Mouse (Mus musculus) kidney, embryonic 16.5 days (tissue): Measurements from ENCODE around the gene D1Ertd622e. TPM values are rescaled to one million over a fixed set of nuclear protein-coding genes. Genes with fewer than 3 reads are reported as not detected.

Experiments
- ATAC-seq: fragments of 200-750 bp; cut with Nextera tagmentation; 2 replicates; pipeline ENCODE4 v1.8.0; 2017; ENCODE audit warnings: moderate TSS enrichment; ENCODE audit not compliant: low FRiP score, low TSS enrichment
- H3K27ac ChIP-seq: fragments of 300-500 bp; sonication (generic); 2 replicates; pipeline ENCODE4 v1.5.1; 2014; ENCODE audit warnings: low read length
- H3K27me3 ChIP-seq: fragments of 300-500 bp; sonication (generic); 2 replicates; pipeline ENCODE4 v1.6.1; 2014; ENCODE audit warnings: low read length, control low read depth, mixed read lengths; ENCODE audit not compliant: insufficient read depth
- H3K36me3 ChIP-seq: fragments of 300-500 bp; sonication (generic); 2 replicates; pipeline ENCODE4 v1.6.1; 2014; ENCODE audit warnings: low read length, control low read depth, mixed read lengths; ENCODE audit not compliant: insufficient read depth
- H3K4me1 ChIP-seq: fragments of 300-500 bp; sonication (generic); 2 replicates; pipeline ENCODE4 v1.6.1; 2014; ENCODE audit warnings: low read length, control low read depth, mixed read lengths; ENCODE audit not compliant: insufficient read depth
- H3K4me2 ChIP-seq: fragments of 300-500 bp; sonication (generic); replicated peaks from 2 replicates; pipeline ENCODE4 v1.6.1; 2014; ENCODE audit warnings: low read depth, low read length
- H3K4me3 ChIP-seq: fragments of 300-500 bp; sonication (generic); 2 replicates; pipeline ENCODE4 v1.5.1; 2014; ENCODE audit warnings: mild to moderate bottlenecking, low read length
- H3K9ac ChIP-seq: fragments of 300-500 bp; sonication (generic); replicated peaks from 2 replicates; pipeline ENCODE4 v1.6.1; 2014; ENCODE audit warnings: low read length
- H3K9me3 ChIP-seq: fragments of 300-500 bp; sonication (generic); 2 replicates; pipeline ENCODE4 v1.6.1; 2016; ENCODE audit warnings: low read length, control low read depth
- WGBS: fragments of 180-500 bp; shearing (Covaris S2); extraction: QIAGEN DNeasy Blood & Tissue Kit; methylation state at CpG from one replicate; pipeline ENCODE4 v1.1.7; 2014; 5-methylcytosine and 5-hydroxymethylcytosine counted together
- polyA plus RNA-seq: library from polyadenylated mRNA; unstranded; fragments of >200 nt; fragmentation: Nextera tagmentation; extraction: Ambion mirVana; gene quantifications from 2 replicates; pipeline ENCODE4 v1.2.1, GENCODE M21; 2015

D1Ertd622e gene
- polyA plus RNA-seq, 1 experiment from 2014 or later: 24.0 TPM

DNA sequence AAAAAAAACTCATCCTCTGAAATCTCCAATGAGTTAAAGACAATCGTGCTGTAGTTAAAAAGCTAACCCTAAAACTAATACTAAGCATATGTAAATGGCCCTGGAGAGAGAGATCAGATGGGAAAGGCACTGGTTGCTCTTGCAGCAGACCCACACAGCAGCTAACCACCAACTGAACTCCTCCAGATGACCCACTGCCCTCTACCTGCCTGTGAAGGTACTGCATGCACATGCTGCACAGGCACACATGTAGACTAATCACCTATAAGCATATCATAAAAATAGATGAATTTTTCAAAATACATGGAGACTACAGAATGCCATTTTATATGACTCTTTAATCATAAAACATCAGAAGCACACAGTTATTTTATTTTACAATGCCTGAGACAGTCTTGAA is 14.8 kb downstream of the D1Ertd622e start:
- Histone ChIP-seq H3K9ac (no peak overlapping the region), H3K4me1 (peaks cover 5% of the 10 kb centered on the region; the same call in 1 of the 2 replicates), H3K27me3 (no peaks in the 10 kb centered on the region), H3K36me3 (peaks cover 10% of the 10 kb centered on the region; the same call in 1 of the 2 replicates), H3K9me3 (no peaks in the 10 kb centered on the region), H3K4me3 (no peak overlapping the region), H3K27ac (no peak overlapping the region), H3K4me2 (no peak overlapping the region)
- 91% methylated on average over 1 of the region's 1 CpGs for WGBS
- ATAC-seq: no peak

DNA sequence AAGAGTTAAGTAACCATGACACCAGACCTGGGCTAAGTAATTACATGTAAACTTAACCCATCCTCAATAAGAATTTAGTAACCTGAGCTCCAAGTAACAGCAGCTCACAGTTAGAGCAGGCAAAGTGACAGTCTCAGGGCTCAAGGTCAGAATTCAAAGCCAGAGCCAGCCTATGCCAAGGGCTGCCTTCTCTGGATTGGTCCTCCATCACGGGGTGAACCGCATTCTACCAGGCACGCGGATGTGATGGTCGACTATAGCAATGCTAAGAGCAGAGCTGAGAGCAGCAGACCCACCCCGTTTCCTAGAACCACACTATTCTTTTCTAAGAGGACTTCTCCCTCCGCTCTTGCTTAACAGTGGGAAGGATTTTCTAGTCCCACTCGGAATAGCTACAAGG is 27.8 kb downstream of the D1Ertd622e start:
- no peak overlapping the region for H3K4me3 ChIP-seq
- no peaks in the 10 kb centered on the region for H3K27me3 ChIP-seq
- H3K4me1 ChIP-seq: 0 out of 2 replicates have a peak, but pooled peaks cover 3% of the 10 kb centered on the region
- peaks cover 3% of the 10 kb centered on the region for H3K36me3 ChIP-seq
- H3K27ac ChIP-seq: no peak overlapping the region
- ATAC-seq: peak; percentile 49; the same call in 1 of the 2 replicates
- H3K9ac ChIP-seq: no peak overlapping the region
- H3K4me2 ChIP-seq: no peak overlapping the region
- WGBS: 81% methylated on average over 8 of the region's 8 CpGs
- H3K9me3 ChIP-seq: no peaks in the 10 kb centered on the region

DNA sequence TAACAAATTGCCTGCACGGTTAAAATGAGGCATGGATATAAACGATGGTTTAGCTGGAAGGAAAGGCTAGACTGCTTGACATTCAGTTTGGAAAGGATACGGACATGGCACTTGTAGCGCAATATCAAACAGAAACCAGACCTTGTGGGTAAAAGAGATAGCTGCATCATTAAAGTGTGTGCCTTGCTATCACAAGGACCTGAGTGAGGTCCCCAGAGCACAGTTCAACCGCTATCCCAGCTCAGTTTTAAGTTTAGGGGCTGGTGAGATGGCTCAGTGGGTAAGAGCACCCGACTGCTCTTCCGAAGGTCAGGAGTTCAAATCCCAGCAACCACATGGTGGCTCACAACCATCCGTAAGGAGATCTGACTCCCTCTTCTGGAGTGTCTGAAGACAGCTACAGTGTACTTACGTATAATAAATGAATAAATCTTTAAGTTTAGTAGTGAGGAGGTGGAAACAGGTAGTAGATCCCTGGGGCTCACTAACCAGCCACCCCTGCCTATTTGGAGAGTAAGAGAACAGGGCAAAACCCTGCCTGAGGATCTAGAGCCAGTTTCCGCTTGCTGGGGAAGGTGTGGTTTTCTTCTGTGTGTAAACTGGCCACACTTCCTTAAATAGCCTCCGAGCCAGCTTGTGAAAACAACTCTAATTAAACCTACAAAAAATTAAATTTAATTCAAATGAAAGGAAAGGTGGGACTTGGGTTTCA is 29.2 kb downstream of the D1Ertd622e start:
- no peak overlapping the region for H3K4me3 ChIP-seq

DNA sequence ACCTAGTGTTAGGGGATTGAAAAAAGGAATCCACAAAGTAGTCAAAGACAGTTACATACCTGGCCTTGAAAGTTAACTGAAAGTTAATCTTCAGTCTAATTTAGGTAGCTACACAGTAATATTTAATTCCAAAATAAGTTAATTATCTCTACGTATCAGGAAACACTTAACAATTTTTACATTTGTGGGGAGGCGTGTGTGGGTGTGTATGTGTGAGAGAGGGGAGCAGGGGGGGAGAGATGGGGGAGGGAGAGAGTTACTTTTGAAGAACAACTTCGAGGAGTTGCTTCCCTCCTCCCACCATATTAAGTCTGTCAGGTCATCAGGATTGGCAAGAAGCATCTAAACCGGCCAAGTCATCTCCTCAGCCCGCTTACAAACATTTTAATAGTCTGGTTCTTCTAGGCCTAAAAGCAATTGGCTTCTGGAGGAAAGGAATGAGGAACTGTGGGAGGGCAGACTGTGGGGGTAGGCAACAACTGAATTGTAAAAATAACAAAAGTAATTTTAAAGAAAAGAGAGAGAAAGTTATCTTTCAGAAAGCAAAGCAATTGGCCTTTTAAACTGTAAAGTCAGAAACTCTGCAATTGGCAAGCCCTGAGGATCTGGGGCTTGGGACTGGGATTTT is 29.9 kb downstream of the D1Ertd622e start:
- H3K27me3 ChIP-seq: no peaks in the 10 kb centered on the region
- H3K4me2 ChIP-seq: no peak overlapping the region
- 0 out of 2 replicates have a peak, but pooled peaks cover 3% of the 10 kb centered on the region for H3K4me1 ChIP-seq
- no peak for ATAC-seq
- H3K27ac ChIP-seq: no peak overlapping the region
- H3K9me3 ChIP-seq: no peaks in the 10 kb centered on the region
- H3K36me3 ChIP-seq: no peaks in the 10 kb centered on the region
- H3K9ac ChIP-seq: no peak overlapping the region
- WGBS: 55% methylated on average over 5 of the region's 5 CpGs
- H3K4me3 ChIP-seq: no peak overlapping the region

More for the DNA sequence above, 29.2 kb downstream of the D1Ertd622e start:
- Histone ChIP-seq H3K27ac (no peak overlapping the region), H3K36me3 (no peaks in the 10 kb centered on the region), H3K27me3 (no peaks in the 10 kb centered on the region), H3K9ac (no peak overlapping the region), H3K9me3 (no peaks in the 10 kb centered on the region), H3K4me2 (no peak overlapping the region), H3K4me1 (0 out of 2 replicates have a peak, but pooled peaks cover 3% of the 10 kb centered on the region)
- WGBS: 86% methylated on average over 10 of the region's 11 CpGs
- ATAC-seq: no peak

DNA sequence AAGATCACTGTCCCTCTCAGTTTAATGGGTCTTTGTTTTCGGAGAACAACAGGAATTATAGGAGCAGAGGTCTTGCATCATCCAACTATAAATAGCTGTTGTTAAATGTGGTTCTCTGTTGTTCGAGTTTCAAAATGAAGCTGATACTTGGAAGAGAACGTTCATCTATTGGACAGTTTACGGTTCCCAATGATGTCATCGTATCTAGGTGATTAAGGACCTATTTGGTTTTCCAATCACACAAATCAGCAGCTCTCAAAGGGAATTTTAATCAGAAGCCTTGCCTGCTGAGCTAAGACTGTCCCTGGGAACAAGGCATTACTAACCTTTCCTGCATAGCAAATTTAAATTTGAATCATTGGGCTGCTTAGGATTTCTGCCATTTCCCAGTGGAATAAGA is 31.7 kb downstream of the D1Ertd622e start:
- no peak overlapping the region for H3K27ac ChIP-seq
- 0 out of 2 replicates have a peak, but pooled peaks cover 3% of the 10 kb centered on the region for H3K4me1 ChIP-seq
- no peaks in the 10 kb centered on the region for H3K27me3 ChIP-seq
- H3K9ac ChIP-seq: no peak overlapping the region
- 69% methylated on average over 5 of the region's 5 CpGs for WGBS
- H3K4me3 ChIP-seq: no peak overlapping the region
- H3K36me3 ChIP-seq: no peaks in the 10 kb centered on the region
- ATAC-seq: no peak
- no peaks in the 10 kb centered on the region for H3K9me3 ChIP-seq
- no peak overlapping the region for H3K4me2 ChIP-seq

DNA sequence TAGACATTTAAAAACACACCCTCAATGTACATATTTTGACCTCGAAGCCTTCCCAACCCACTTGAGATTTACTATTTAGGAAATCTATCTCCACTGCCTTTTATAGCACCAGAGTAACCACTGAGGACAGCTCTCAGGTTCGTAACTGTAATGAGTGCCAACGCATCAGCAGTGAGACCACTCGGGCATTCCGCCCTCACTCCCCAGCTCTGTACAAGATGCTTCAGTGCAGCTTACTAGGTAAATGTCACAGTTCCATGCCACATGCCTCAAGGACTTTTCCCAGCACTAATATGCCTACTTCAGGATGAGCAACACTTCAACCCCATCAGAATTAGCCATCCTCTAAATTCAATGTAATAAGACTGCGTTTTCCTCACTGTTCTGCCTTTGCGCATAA is 33.0 kb downstream of the D1Ertd622e start:
- H3K9me3 ChIP-seq: no peaks in the 10 kb centered on the region
- no peaks in the 10 kb centered on the region for H3K27me3 ChIP-seq
- WGBS: 76% methylated on average over 7 of the region's 7 CpGs
- H3K4me1 ChIP-seq: 0 out of 2 replicates have a peak, but pooled peaks cover 3% of the 10 kb centered on the region
- no peak overlapping the region for H3K9ac ChIP-seq
- H3K36me3 ChIP-seq: no peaks in the 10 kb centered on the region
- ATAC-seq: no peak; the same call in 1 of the 2 replicates
- no peak overlapping the region for H3K4me3 ChIP-seq
- no peak overlapping the region for H3K4me2 ChIP-seq
- H3K27ac ChIP-seq: no peak overlapping the region

DNA sequence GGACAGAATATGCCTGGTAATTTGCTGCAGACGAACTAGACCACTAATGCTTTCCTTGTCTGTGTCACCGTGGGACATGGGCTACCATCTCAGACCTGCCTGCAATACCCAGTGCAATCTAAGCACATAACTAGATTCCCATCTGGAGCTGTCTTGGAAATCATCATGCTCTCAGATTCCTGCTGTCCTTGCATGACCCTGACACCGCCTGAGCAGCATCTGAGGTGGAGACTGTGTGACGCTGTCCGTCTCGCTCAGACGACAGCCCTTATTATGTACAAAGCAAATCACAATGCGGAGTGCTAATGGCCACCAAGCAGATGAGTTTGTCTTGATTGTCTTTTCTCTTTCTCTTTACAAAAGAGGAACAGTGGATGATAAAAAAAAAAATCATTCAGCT is 33.9 kb downstream of the D1Ertd622e start:
- H3K4me2 ChIP-seq: no peak overlapping the region

DNA sequence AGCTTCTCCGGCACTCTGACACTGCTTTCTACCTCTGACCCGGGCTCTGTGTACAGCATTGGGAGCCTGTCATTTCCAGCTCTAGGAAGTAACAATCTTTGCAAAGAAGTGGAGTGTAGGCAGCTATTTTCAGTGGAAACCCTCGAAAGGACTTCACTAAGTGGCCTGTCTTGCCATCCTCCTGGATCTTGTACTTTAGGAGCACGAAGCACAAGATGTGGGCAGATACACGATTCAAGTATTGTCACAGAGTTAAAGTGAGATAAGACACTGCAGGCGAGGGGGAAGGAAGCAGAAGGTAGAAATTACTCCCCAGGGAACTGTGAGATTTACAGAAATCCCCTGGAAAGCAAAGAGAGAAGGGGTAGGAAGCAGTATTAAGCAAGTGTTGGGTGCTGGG is 36.4 kb downstream of the D1Ertd622e start:
- Histone ChIP-seq H3K27me3 (no peaks in the 10 kb centered on the region), H3K9me3 (no peaks in the 10 kb centered on the region), H3K4me3 (no peak overlapping the region), H3K4me2 (no peak overlapping the region), H3K36me3 (no peaks in the 10 kb centered on the region), H3K4me1 (no peaks in the 10 kb centered on the region), H3K27ac (no peak overlapping the region), H3K9ac (no peak overlapping the region)
- WGBS: 65% methylated on average over 6 of the region's 6 CpGs
- no peak for ATAC-seq

More for the DNA sequence above, 33.9 kb downstream of the D1Ertd622e start:
- H3K9me3 ChIP-seq: no peaks in the 10 kb centered on the region
- no peak for ATAC-seq
- no peak overlapping the region for H3K4me3 ChIP-seq
- 89% methylated on average over 8 of the region's 8 CpGs for WGBS
- H3K27me3 ChIP-seq: no peaks in the 10 kb centered on the region
- H3K27ac ChIP-seq: no peak overlapping the region
- 0 out of 2 replicates have a peak, but pooled peaks cover 3% of the 10 kb centered on the region for H3K4me1 ChIP-seq
- H3K36me3 ChIP-seq: no peaks in the 10 kb centered on the region
- no peak overlapping the region for H3K9ac ChIP-seq

DNA sequence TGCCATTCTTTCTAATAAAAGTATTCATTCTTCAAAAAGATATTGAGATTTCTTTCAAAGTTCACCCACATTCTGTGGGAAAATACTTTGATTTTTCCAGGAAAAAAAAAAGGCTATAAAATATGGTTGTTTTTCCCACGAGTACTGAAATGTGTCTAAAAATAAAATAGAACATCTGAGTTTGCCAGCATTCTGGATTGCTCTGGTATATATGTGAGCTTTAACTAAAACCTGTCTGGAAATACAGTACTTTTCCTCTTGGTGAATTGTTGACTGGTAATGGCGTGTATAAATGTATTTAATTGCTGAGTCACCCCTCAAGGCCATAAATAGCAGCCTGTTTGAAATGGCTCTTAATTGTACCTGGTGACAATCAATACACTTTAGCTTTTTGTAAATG is 37.5 kb downstream of the D1Ertd622e start:
- no peak overlapping the region for H3K27ac ChIP-seq
- H3K9me3 ChIP-seq: no peaks in the 10 kb centered on the region
- H3K27me3 ChIP-seq: no peaks in the 10 kb centered on the region
- H3K9ac ChIP-seq: no peak overlapping the region
- no peak for ATAC-seq
- 61% methylated on average over 2 of the region's 2 CpGs for WGBS
- H3K4me3 ChIP-seq: no peak overlapping the region
- H3K36me3 ChIP-seq: no peaks in the 10 kb centered on the region
- no peaks in the 10 kb centered on the region for H3K4me1 ChIP-seq
- H3K4me2 ChIP-seq: no peak overlapping the region
